Mouse (Mus musculus): Measurements from ENCODE around the gene Gm1604a. TPM values are rescaled to one million over a fixed set of nuclear protein-coding genes. Genes with fewer than 3 reads are reported as not detected.
"Not testable (repeated sequence)": the region's sequence is repeated elsewhere in the genome, so short reads cannot be mapped to it uniquely, and the experiment has no call there.

Gm1604a gene
- polyA plus RNA-seq (2017; shearing (Covaris generic)), result not detected

DNA sequence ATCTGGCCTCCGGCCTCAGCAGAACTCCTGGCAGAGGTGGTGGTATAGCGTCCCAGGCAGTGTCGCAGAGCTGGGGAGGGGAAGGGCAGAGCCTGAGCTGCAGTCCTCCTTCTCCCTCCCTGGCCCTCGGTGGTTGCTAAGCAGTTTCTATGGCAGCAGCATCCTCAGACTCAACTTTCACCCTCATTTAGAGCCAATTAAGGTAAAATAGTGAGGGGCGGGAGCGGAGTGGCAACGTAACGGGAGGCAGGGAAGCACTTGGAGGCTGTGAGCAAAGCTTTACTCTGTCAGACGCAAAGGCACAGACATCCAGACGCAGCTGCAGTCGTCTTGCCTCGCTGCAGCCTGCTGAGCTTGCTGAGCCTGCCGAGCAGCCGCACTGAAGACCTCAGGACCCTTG is at the start of gene Gm1604a:
Gene Gm1604a, plus strand, starts transcription at position 312 of the 400 bp plus-strand sequence.
- ATAC-seq, result not testable (repeated sequence)

- ATAC-seq, result peak; percentile 97
Measured at GRCm38 (mm10) chr17:6978287-6979248, 46.8 kb upstream of the Gm1604a start, which contains the start of gene Gm49721. Gene Gm49721, plus strand, starts transcription at chr17:6978904.

DNA sequence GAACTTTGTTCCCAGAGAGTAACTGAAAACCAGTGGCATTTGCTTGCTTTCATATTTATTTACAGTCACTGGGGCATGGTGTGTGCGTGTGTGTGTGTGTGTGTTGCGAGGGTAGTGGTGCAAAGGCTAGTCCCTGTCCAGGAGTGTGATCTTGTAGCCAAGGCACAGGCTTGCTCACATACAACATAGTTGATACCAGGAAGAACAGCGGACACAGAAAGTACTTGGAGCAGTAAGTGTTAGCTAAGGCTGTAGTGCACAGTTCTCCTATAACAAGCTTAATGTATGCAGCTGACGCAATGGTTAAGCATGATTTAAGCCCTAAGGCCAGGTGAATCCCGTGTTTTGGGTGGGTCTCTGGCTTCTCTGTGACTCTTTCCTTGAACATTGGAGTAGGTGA is 46.0 kb upstream of the Gm1604a start:
- ATAC-seq, result not testable (repeated sequence)

DNA sequence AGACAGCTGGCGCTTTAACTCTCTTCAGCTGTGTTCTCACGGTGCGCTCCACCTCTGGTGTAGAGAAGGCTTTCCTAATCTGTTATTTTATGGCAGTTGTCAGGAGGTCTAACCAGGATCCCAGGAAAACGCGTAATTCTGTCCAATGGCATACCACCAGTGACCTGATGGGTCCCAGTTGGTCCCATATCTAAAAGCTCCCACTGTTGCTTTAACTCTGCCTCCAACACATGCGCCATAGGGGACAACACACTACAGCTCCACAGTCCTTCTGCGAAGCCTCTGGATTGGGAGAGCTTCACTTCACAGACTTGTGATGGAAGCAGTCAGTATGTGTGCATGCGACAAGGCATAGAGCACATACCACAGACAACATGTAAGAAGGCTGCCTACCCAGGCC is 45.2 kb upstream of the Gm1604a start:
- not testable (repeated sequence) for ATAC-seq

DNA sequence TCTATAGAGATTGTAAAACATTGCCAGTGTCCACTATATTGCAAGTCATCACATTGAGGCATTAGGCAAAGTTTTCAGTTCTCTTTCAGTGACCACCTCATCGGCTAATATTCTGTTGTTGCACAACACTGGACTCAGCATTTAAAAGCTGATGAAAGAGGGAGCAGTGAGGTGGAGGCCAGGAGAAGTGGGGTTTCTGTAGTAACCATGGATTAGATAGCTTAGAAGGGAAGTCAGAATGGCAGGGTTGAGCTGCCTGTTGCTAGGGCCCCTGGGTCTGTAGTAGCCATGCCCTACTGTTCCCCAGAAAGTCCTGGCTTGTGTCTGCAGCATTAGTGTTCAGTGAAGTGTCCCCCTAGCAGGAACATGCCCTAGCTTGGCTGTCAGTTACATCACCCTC is 39.2 kb upstream of the Gm1604a start:
- not testable (repeated sequence) for ATAC-seq

DNA sequence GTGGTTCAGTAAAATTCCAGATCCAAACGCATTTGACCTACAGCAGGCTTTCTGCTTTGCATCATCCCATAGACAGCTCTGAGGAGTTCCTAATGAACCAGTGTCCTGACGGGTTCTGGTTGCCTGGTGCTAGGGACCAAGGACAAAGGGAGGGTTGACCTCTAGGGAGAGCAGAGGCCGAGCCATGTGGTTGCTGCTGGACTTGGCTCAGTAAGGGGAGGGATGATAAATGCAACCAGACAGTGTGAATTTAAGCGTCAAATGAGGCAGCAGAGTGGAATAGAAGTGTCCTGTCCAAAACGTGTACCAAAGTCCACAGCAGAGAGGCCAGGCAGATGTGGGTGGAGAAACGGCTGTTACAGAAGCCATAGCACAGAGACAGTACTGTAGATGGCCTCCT is 29.9 kb upstream of the Gm1604a start:
- not testable (repeated sequence) for ATAC-seq

DNA sequence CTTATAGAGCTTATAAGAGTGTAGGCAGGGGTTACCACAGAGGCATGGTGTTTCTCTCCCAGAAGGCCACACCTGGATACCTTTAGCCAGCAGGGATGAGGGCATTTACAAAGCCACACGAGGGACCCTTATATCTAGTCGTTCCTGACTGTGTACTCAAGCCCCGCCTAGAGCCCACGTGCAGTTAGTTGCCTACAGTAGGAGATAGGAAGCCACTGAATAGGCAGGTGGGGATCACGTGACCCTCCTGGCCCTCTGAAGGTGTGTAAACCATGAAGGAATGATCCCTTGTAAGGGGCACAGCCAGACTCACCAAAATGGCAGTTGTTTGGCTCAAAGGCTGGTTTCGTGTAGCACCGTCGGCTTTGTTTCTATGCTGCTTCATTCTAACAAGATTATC is 28.5 kb upstream of the Gm1604a start:
- ATAC-seq, result not testable (repeated sequence)

GRCm38 (mm10) chr17:6997778-6998490 is 27.4 kb upstream of the Gm1604a start:
- ATAC-seq, result peak; percentile 87

DNA sequence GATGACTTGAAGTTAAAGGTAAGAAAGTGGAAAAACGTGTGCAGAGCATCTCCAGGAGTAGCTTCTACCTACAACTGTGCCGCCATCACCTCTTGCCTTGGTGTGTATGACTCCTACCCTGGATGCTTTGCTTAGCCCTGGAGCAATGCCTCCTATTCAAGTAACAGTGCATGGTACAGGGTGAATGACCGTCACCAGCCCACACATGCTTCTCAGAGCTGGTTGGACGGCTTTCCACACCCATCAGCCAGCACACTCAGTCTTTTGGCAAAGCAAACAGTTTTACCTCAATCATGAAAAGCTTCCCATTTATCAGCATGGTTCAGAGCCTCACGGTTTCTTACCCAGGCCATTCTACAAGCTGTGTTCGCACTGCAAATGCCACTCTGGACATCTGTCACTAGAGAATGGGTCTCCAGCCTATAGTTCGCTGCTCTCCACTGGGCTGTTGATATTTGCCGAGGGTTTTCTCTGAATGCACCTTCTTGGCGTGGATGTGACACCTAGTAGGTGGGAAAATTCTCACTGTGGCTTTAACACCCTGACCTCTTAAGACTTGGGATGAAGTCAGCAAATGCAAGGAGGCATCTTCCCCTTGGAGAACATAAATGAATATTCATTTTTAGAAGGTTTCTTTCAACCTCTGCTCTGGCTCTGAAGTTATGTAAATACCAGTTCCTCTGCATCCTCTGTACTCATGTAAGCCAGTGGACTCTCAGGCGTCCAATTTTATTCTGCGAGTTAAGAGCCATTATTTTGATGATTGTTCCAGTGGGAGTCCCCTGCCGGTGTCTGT is 23.4 kb upstream of the Gm1604a start:
- not testable (repeated sequence) for ATAC-seq

- not testable (repeated sequence) for ATAC-seq
Measured at GRCm38 (mm10) chr17:7003392-7003791, 22.0 kb upstream of the Gm1604a start.

DNA sequence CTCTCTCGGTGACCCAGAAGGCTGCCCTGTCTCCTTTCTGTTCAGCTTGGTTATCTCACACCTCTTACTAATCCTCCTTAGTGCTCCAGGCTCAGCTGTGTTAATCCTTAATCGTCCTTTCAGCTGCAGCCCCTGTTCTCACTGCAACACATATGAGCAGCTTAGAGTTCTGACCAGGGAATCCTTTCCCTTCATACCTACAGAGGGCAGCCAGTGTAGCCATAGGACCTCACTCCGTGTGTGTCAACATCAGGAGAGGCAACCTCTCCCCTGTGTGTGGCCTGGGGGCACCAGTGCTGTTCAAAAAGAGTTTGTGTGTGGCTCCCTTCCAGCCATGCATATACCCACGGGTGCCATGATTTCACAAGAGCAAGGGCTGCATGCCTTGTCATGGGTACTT is 19.7 kb upstream of the Gm1604a start:
- not testable (repeated sequence) for ATAC-seq

- not testable (repeated sequence) for ATAC-seq
Measured at GRCm38 (mm10) chr17:7008885-7009284, 16.5 kb upstream of the Gm1604a start.

DNA sequence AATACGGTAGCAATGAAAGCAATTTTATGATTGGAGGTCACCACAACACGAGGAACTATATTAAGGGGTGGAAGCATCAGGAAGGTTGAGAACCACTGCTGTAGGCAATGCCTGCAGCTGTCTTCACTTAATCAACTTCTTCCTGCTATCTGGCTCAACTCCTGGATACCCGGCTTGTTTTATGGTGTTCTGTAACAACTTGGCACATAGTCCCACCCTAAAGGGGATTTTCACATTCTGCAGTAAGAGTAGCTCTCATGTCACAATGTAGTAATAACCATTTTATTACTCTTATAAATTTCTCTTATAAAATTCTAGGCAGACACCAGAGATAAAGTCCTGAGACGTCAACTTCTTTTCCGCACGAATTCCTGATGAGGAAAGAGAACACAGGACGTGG is 15.9 kb upstream of the Gm1604a start:
- not testable (repeated sequence) for ATAC-seq

- ATAC-seq, result not testable (repeated sequence)
Measured at GRCm38 (mm10) chr17:7009901-7010300, 15.5 kb upstream of the Gm1604a start.

GRCm38 (mm10) chr17:7014190-7014589 is 11.2 kb upstream of the Gm1604a start:
- peak; percentile 65 for ATAC-seq

- not testable (repeated sequence) for ATAC-seq
Measured at GRCm38 (mm10) chr17:7025764-7026346, 487 bp downstream of the Gm1604a start.

GRCm38 (mm10) chr17:7030204-7030603 is 4.8 kb downstream of the Gm1604a start:
- ATAC-seq, result not testable (repeated sequence)

- ATAC-seq, result not testable (repeated sequence)
Measured at GRCm38 (mm10) chr17:7030622-7031174, 5.3 kb downstream of the Gm1604a start.

DNA sequence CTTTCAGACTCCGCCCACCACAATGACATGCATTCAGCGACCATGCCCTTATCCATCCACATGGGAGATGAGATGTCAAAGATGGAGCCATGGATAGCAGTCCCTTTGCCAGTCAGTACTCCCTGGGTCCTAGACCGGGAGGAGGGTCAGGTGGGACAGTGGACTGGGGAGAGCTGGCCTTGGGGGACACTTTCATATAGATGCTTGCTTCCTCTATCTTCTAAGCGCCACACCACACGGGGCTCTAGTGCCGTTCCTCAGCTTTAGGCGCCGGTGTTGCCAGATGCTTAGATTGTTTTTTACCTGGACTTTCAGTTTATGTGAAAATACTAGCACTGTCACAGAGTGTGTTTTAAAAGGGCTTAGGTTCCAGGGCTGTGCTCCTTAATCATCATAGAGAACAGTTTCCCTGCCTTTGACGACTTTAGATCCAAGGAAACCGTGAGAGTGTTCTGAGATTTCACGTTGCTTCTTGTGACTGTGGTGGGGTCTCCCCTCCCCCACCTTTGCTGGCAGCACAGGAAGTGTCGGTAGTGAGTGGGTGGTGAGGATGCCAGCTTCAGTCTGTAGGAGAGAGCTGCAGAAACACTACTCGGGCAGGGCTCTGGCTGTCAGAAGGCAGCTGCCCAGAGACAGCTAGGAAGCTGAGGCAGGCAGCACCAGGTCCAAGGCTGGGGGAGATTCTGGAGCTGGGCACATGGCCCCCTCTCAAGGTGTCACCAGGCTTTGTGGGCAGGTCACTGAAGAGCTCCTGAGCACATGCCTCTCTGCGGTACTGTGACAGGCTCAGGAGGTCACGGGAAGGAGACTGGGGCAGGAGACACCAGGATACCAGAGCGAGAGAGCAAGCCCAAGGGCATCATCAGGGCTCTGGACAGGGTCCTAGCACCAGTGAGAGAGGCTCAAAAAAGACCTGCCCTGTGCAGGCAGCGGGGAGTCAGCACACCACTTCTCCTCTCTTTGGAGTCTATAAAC is 8.1 kb downstream of the Gm1604a start:
- ATAC-seq, result peak; percentile 90

DNA sequence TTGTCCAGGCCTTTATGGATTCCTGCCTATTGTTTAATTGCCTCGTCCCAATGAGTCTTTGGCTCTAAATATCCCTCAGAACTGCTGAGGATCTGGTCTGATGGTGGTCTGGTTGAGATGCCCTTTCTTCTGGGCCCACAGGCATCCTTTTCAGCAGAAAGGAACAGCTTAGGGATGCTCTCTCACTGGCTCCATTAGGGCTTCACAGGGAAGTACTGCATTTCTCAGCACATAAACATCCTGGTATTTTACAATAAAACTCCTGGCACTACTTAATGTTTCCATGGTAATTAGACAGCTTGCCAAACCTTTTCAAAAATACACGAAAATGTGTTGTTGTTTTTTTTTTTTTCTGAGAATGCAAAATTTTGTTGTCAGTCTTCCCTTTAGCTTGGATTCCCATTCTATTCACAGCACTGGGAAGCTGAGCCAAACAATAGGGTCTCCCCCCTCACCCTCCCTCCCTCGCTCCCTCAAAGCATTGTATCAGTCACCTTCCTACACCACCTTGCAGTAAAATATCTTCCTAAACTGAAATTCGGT is 43.7 kb downstream of the Gm1604a start:
- ATAC-seq, result not testable (repeated sequence)
